Mouse (Mus musculus) heart, postnatal 25 days (tissue): ENCODE measurements around the gene Maml2. TPM values are rescaled to one million over a fixed set of nuclear protein-coding genes. Genes with fewer than 3 reads are reported as not detected.

Experiments used
- DNase-seq: peaks from one replicate; pipeline ENCODE4 v3.0.0; 2022; ENCODE audit warnings: low spot score
- intact Hi-C: fragments of 180-260 bp; cut with DNase I; formaldehyde crosslinking; loops from one replicate; pipeline ENCODE4 v1.15.1; 2025
- total RNA-seq, 2 experiments: library from RNA; stranded (reverse); gene quantifications; 2 replicates each; pipeline ENCODE4 v1.2.3; 2021

Gene Maml2
- total RNA-seq, 2 experiments from 2014 or later: 5.0 to 6.4 TPM

GRCm38 (mm10) chr9:13587085-13587933 lies 289.6 kb downstream of the Maml2 start:
- intact Hi-C loops: loop anchor here (5.0 kb wide), 1 partner anchor 55 kb away; no protein-coding TSS in a partner anchor
- no peak for DNase-seq

GRCm38 (mm10) chr9:13588786-13589185 lies 291.0 kb downstream of the Maml2 start:
- intact Hi-C loops: loop anchor here (5.0 kb wide), 1 partner anchor 54 kb away; no protein-coding TSS in a partner anchor
- DNase-seq: no peak

GRCm38 (mm10) chr9:13592701-13593100 lies 294.9 kb downstream of the Maml2 start:
- DNase-seq: no peak
- intact Hi-C loops: no loop called here

- no peak for DNase-seq
- intact Hi-C loops: no loop called here
Observed at GRCm38 (mm10) chr9:13597736-13598135, 300.0 kb downstream of the Maml2 start.

- intact Hi-C loops: no loop called here
- no peak for DNase-seq
Observed at GRCm38 (mm10) chr9:13598596-13599333, 301.0 kb downstream of the Maml2 start.

GRCm38 (mm10) chr9:13599334-13599614 lies 301.5 kb downstream of the Maml2 start:
- intact Hi-C loops: no loop called here
- no peak for DNase-seq

- intact Hi-C loops: no loop called here
- DNase-seq: no peak
Observed at GRCm38 (mm10) chr9:13599800-13600199, 302.0 kb downstream of the Maml2 start.

- intact Hi-C loops: no loop called here
- no peak for DNase-seq
Observed at GRCm38 (mm10) chr9:13601729-13602128, 304.0 kb downstream of the Maml2 start.

GRCm38 (mm10) chr9:13603533-13604143 lies 305.9 kb downstream of the Maml2 start:
- DNase-seq: no peak
- intact Hi-C loops: no loop called here

- no peak for DNase-seq
- intact Hi-C loops: no loop called here
Observed at GRCm38 (mm10) chr9:13607609-13608185, 309.9 kb downstream of the Maml2 start.

GRCm38 (mm10) chr9:13608532-13609071 lies 310.8 kb downstream of the Maml2 start:
- no peak for DNase-seq
- intact Hi-C loops: no loop called here

GRCm38 (mm10) chr9:13611561-13611960 lies 313.8 kb downstream of the Maml2 start:
- intact Hi-C loops: no loop called here
- no peak for DNase-seq

GRCm38 (mm10) chr9:13612371-13612770 lies 314.6 kb downstream of the Maml2 start:
- intact Hi-C loops: no loop called here
- DNase-seq: no peak

GRCm38 (mm10) chr9:13613325-13614268 lies 315.8 kb downstream of the Maml2 start:
- no peak for DNase-seq
- intact Hi-C loops: no loop called here

GRCm38 (mm10) chr9:13616383-13617009 lies 318.7 kb downstream of the Maml2 start:
- DNase-seq: no peak
- intact Hi-C loops: no loop called here

GRCm38 (mm10) chr9:13620794-13621193 lies 323.0 kb downstream of the Maml2 start:
- intact Hi-C loops: no loop called here
- no peak for DNase-seq

- intact Hi-C loops: no loop called here
Observed at GRCm38 (mm10) chr9:13621941-13622340, 324.2 kb downstream of the Maml2 start.

GRCm38 (mm10) chr9:13622426-13622825 lies 324.7 kb downstream of the Maml2 start:
- DNase-seq: no peak
- intact Hi-C loops: no loop called here

More at GRCm38 (mm10) chr9:13621941-13622340, 324.2 kb downstream of the Maml2 start:
- no peak for DNase-seq
